Mouse (Mus musculus): ENCODE results near the gene Agmo.

DNA sequence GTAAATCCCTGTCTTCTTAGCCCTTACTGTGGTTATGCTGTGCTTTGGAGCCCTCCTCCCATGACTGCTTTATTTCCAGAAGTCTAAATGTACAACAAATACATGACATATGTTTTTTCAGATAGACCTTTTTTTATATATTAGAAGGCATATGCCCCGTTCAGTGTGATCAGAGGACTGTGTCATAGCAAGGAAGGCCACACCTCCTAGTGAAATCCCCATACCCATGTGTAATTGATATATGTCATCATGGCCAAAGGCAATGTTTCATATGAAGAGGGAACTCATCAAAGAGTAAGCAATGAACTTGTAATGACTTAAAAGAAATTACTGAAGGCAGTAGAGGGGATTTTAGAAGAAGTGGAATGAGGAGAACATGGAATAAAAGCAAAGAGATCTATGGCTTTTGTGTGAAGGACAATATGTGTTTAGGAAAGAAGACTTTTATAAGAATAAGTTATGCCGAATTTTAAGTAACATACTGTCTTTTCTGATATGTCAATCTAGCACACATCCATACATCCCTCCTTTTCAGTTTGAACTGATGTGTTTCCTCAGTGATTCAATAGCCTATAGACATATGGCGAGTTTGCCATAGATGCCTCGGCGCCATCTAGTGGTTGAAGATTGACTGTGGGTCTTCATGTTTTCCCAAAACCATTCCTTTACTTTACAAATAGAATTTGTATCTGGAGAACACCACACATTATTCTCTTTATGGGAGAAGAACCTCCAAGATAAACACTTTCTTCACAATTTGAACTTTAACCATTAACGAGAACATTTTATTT is 209.1 kb downstream of the Agmo start:
- TF ChIP-seq CTCF (IDR thresholded peaks at IDR 0.05; ENCODE audit: control insufficient read depth, insufficient read depth, insufficient replicate concordance, low read depth, low read length) (no peak), POLR2A (IDR thresholded peaks at IDR 0.05; ENCODE audit: control insufficient read depth, low read depth, low read length) (no peak)

Measured in testis, adult 2 months (tissue).